Mouse (Mus musculus) kidney, adult 2 months (tissue): ENCODE data around the gene Gm49380. TPM values are rescaled to one million over a fixed set of nuclear protein-coding genes. Genes with fewer than 3 reads are reported as not detected.

Source experiments
- DNase-seq: peaks from one replicate; pipeline ENCODE4 v3.0.0; 2021
- H3K27ac ChIP-seq: fragments of 200-500 bp; 2 replicates; pipeline ENCODE4 v1.5.1; 2012; ENCODE audit warnings: low read depth, low read length, control low read depth, inconsistent platforms; ENCODE audit not compliant: insufficient read depth
- H3K27me3 ChIP-seq: fragments of 200-500 bp; replicated peaks from 2 replicates; pipeline ENCODE4 v1.6.1; 2012; ENCODE audit warnings: mild to moderate bottlenecking, moderate library complexity, low read length, inconsistent platforms; ENCODE audit not compliant: control insufficient read depth, insufficient read depth
- H3K36me3 ChIP-seq: fragments of 200-500 bp; 2 replicates; pipeline ENCODE4 v1.6.1; 2012; ENCODE audit warnings: mild to moderate bottlenecking, moderate library complexity, low read length, inconsistent platforms; ENCODE audit not compliant: control insufficient read depth, insufficient read depth
- H3K4me1 ChIP-seq: fragments of 200-500 bp; 2 replicates; pipeline ENCODE4 v1.6.1; 2011; ENCODE audit warnings: low read length; ENCODE audit not compliant: control insufficient read depth, insufficient read depth
- H3K4me3 ChIP-seq: fragments of 200-500 bp; 2 replicates; pipeline ENCODE4 v1.5.1; 2011; ENCODE audit warnings: mild to moderate bottlenecking, low read depth, low read length, control low read depth; ENCODE audit not compliant: insufficient read depth
- CTCF ChIP-seq: fragments of 200-500 bp; conservative IDR thresholded peaks from 2 replicates; pipeline ENCODE4 v1.5.1; 2011; ENCODE audit warnings: low read depth, mild to moderate bottlenecking, control low read depth, low read length, moderate library complexity, mixed read lengths; ENCODE audit not compliant: insufficient read depth, insufficient read length
- POLR2A ChIP-seq: fragments of 200-500 bp; IDR thresholded peaks from one replicate; pipeline ENCODE4 v1.6.1; 2011; ENCODE audit warnings: low read depth, low read length, control low read depth
- WGBS: fragments of 180-500 bp; shearing (Covaris S2); methylation state at CpG from one replicate; pipeline ENCODE4 v1.1.7; 2018; 5-methylcytosine and 5-hydroxymethylcytosine counted together
- polyA plus RNA-seq: library from polyadenylated mRNA; depleted of rRNA; stranded (reverse); fragments of >200 nt; gene quantifications from 2 replicates; pipeline ENCODE4 v1.2.3, GENCODE M21; 2012

Gm49380 gene
- polyA plus RNA-seq, 1 experiment = not detected

GRCm38 (mm10) chr9:44131276-44131590 is 17.9 kb upstream of the Gm49380 start:
- H3K4me1 ChIP-seq = peaks cover 20% of the 10 kb centered on the region; the same call in 1 of the 2 replicates

GRCm38 (mm10) chr9:44130581-44131275 is 17.4 kb upstream of the Gm49380 start:
- H3K4me3 ChIP-seq = peak overlapping the region; percentile 29; the same call in 1 of the 2 replicates

More at GRCm38 (mm10) chr9:44131276-44131590, 17.9 kb upstream of the Gm49380 start:
- Histone ChIP-seq H3K36me3 (no peaks in the 10 kb centered on the region), H3K4me3 (no peak overlapping the region), H3K27me3 (no peaks in the 10 kb centered on the region), H3K27ac (peak overlapping the region; percentile 15)
- no peak for DNase-seq
- no peak for TF ChIP-seq POLR2A
- TF ChIP-seq CTCF = no peak
- 47% methylated on average over 7 of the region's 7 CpGs for WGBS

GRCm38 (mm10) chr9:44130034-44130433 is 16.7 kb upstream of the Gm49380 start:
- peak overlapping the region; percentile 91 for H3K27ac ChIP-seq
- H3K36me3 ChIP-seq = no peaks in the 10 kb centered on the region
- peak overlapping the region; percentile 29 for H3K4me3 ChIP-seq
- TF ChIP-seq CTCF = no peak
- TF ChIP-seq POLR2A = peak; percentile 38
- WGBS = 3% methylated on average over 27 of the region's 27 CpGs
- DNase-seq = peak; percentile 93
- peaks cover 22% of the 10 kb centered on the region; the same call in 1 of the 2 replicates for H3K4me1 ChIP-seq
- H3K27me3 ChIP-seq = no peaks in the 10 kb centered on the region

More at GRCm38 (mm10) chr9:44130581-44131275, 17.4 kb upstream of the Gm49380 start:
- H3K4me1 ChIP-seq = peaks cover 23% of the 10 kb centered on the region; the same call in 1 of the 2 replicates
- no peak for TF ChIP-seq POLR2A
- no peak for TF ChIP-seq CTCF
- peak; percentile 55 for DNase-seq
- H3K27me3 ChIP-seq = no peaks in the 10 kb centered on the region
- 39% methylated on average over 19 of the region's 19 CpGs for WGBS
- no peaks in the 10 kb centered on the region for H3K36me3 ChIP-seq
- peak overlapping the region; percentile 91 for H3K27ac ChIP-seq

GRCm38 (mm10) chr9:44129633-44130032 is 16.3 kb upstream of the Gm49380 start:
- TF ChIP-seq POLR2A (no peak), CTCF (no peak)
- Histone ChIP-seq H3K4me3 (peak overlapping the region; percentile 29), H3K36me3 (no peaks in the 10 kb centered on the region), H3K27me3 (no peaks in the 10 kb centered on the region), H3K27ac (peak overlapping the region; percentile 82), H3K4me1 (peaks cover 23% of the 10 kb centered on the region; the same call in 1 of the 2 replicates)
- no peak for DNase-seq
- 37% methylated on average over 9 of the region's 9 CpGs for whole genome bisulfite sequencing

- no peaks in the 10 kb centered on the region for H3K27me3 ChIP-seq
- TF ChIP-seq CTCF = no peak
- TF ChIP-seq POLR2A = no peak
- peaks cover 16% of the 10 kb centered on the region; the same call in 1 of the 2 replicates for H3K4me1 ChIP-seq
- peak; percentile 88 for DNase-seq
- H3K36me3 ChIP-seq = no peaks in the 10 kb centered on the region
- H3K27ac ChIP-seq = no peak overlapping the region
- H3K4me3 ChIP-seq = no peak overlapping the region
- WGBS = 30% methylated on average over 3 of the region's 3 CpGs
These were observed 14.1 kb upstream of the Gm49380 start for GRCm38 (mm10) chr9:44127351-44127801.

- no peak for TF ChIP-seq CTCF
- TF ChIP-seq POLR2A = no peak
These were observed 13.4 kb upstream of the Gm49380 start for GRCm38 (mm10) chr9:44126746-44127145.

More at GRCm38 (mm10) chr9:44126746-44127145, 13.4 kb upstream of the Gm49380 start:
- Histone ChIP-seq H3K4me1 (peaks cover 16% of the 10 kb centered on the region; the same call in 1 of the 2 replicates), H3K27ac (peak overlapping the region; percentile 26; the same call in 1 of the 2 replicates), H3K27me3 (no peaks in the 10 kb centered on the region), H3K4me3 (no peak overlapping the region), H3K36me3 (no peaks in the 10 kb centered on the region)
- DNase-seq = no peak
- 74% methylated on average over 3 of the region's 3 CpGs for WGBS
